Mouse (Mus musculus): ENCODE data around the gene Wnt1.
"Not testable (repeated sequence)": the region's sequence is repeated elsewhere in the genome, so short reads cannot be mapped to it uniquely, and the experiment has no call there.

Wnt1 gene

DNA sequence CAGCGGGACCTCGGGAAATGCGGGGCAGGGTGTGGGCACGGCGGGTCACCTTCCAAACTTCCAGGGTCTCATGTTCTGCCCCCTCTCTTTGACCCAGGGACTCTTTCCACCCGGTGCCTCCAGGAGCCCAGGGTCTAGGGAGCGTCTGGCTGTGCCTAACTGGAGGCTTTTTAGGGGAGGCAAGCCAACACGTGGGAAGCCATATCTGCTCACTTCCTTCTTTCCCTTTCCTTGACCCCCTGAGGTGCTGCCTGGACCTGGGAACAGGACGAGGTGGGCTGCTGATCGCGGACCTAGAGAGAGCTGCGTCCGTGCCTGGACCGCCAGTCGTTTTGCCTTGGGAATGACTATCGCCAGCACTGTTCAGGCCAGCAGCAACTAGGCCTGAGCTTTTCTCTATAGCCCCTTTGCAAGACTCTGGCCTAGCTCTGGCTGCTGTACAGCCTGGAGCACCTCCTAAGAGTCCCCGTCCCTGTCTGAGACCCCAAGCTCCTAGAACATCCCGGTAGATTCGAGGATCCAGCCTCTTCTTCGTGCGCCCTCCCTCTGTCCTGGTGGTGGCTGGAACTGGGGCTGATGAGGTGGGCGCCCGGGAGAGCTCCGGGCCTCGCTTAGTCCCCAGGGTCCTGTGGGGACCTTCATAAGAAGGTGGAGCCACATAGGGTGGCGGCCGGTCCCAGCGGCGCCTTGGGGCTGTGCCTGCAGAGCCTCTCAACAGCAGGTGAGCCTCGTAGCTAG is 16.6 kb downstream of the Wnt1 start:
- no peak for DNase-seq (ENCODE audit: low read depth, low spot score)

DNA sequence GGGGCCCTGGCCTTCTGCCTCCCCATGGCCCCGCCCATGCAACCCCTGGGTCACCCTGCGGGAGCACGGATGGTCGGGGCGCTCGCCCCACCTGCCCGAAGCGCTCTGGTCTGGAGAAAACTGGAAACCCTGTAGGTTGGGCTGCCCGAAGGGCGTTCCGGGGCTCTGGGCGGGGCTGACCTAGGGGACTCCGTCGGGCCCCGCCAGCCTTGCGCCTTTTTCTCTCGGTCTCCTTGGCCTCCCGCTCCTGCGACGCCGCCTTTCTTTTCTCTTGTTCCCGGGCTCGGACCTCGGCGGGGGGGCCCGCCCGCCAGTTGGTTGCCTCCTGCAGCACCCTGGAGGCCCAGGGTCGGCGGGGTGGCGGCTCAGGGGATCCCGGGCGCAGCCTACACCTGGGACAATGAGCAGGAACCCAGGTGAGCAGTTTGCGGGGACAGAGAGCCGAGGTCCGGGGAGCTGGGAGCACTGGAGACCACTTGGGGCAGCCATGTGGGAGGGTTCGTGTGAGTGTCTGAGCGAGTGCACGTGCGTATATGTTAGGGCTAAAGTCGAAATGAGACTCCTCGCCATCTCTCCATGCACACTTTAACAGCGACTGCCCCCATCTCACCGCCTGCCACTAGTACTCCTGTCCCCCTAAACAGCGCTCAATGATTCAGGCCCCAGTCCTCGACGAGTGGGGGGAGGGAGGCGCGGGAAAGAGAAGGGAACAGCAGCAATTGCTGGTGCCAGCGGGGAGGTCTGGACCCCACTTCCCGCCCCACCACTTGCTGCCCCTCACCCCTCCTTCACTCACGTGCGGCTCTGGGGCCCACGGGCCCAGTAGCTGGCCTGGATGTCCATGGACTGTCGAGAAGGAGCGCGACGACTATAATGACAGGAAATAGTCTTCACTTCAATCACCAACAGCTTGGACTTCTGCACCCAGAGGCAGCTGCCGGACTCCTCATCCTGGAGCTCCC is 17.4 kb downstream of the Wnt1 start:
- no peak for DNase-seq (ENCODE audit: low read depth, low spot score)

DNA sequence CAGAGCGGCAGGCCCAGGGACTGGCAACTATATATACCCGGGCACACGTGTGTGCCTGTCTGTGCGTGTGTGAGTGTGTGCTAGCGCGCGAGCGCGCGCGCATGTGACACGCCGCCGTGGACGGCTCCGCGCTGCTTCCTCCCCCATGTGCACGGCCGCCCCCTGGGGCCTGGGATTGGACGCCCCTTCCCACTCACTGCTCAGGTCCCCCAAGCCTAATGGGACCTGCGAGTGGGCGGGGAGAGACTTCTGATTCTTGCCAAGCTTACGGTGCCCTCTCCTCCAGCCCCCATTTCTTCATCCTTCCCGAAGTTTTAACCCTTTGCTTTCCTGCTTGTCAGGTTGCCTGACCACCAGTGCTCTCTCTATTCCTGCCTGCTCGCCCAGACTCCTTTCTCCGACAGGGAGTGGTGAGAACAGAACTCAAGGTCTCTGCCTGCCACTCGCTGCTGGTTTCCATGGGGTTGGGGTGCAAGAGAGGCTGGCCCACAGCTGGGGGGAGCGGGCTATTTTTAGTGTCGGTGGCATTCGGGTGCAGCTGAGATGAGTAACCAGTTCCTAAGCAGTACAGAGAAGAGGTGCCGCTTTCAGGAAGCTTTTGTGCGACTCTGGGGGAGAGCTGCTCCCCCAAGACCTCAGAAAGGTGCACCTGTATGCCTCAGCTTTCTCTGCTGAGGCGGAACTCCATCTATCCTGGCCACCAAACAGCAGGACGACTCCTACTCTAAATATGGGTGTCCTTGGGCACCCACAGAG is 18.4 kb downstream of the Wnt1 start:
- no peak for DNase-seq (ENCODE audit: low read depth, low spot score)

DNA sequence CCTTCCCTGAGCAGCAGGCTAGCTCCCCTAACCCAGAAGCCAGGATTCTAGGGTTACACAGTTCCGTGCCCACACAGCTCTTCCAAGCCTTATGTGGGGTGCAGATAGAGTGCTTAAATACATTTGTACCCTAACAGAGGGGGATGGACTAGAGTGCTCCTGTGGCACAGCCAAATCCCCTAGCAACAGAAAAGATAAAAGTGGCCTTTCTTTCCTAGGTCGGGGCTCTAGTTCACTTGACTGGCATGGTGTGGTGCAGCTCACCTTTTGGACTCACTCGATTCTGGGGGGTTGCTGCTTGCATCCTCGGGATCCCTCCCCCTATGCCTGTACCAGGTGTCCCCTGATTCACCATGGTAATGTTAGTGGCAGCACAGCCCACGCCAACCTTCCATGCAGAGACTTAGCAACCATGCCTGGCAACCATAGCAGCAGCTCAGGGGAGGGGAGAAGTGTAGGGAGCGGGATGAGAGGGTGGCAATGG is 19.0 kb downstream of the Wnt1 start:
- DNase-seq (ENCODE audit: low read depth, low spot score): no peak

DNA sequence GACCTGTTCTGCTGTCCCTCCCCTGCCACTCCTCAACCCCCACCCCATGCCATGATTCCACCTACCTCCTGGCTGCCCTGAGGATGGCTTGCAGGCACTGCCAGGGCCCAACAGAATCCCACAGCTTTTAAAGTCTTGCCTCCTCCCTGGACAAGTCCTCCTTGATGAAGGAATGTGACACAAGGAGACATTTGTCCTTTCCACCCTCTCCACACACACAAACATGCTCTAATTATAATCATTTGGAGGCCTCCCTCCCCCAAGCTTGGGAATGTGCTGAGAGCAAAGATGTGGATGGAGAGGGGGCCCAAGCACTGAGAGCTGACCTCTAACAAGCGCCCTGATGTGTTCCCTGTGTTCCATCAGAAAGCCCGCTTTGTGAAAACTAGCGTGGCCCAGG is 19.7 kb downstream of the Wnt1 start, which contains the start of gene Ddn:
Gene Ddn, minus strand, starts transcription at position 101 of the 400 bp plus-strand sequence.
- no peak for DNase-seq (ENCODE audit: low read depth, low spot score)

DNA sequence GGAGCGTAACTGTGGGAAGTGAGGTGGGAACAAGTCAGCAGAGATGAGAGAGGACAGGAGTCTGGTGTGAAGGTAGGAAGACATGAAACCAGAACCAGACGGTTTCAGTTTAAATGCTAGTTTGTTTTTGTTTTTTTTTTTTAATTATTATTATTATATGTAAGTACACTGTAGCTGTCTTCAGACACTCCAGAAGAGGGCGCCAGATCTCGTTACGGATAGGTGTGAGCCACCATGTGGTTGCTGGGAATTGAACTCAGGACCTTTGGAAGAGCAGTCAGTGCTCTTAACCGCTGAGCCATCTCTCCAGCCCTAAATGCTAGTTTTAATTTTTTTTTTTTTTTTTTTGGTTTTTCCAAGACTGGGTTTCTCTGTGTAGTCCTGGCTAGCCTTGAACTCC is 20.6 kb downstream of the Wnt1 start:
- not testable (repeated sequence) for DNase-seq (ENCODE audit: low read depth, low spot score)

DNA sequence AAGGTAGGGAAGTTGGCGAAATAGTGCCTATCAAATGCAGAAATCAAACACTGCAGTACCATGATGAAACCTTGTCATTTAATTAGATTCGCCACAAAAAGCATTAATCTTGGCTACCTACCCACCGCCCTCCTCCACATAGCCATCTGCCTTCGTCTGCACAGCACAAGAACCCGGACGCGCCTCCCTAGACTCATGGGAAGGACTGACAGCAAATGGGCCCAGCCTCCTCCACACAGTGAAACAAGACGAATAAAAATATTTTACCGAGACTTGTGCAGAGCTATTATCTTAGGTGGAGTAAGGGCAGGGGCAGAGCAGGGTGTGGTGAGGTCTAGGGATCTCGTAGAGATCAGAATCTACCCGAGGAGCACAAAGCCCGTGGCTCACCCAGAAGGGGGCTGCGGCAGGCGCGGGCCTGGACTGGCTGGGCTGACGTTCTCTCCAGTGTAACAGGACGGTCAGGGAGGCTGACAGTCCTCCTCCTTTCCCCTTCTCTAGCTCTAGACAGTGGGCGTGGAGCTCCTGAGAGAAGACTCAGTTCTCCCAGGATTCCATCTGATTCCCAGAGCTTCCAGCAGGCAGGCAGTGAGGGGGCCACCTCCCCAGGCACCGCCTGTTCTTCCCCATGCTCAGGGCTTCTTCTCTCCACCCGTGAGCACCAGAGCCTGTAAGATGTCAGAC is 23.2 kb downstream of the Wnt1 start:
- no peak for DNase-seq (ENCODE audit: low read depth, low spot score)

DNA sequence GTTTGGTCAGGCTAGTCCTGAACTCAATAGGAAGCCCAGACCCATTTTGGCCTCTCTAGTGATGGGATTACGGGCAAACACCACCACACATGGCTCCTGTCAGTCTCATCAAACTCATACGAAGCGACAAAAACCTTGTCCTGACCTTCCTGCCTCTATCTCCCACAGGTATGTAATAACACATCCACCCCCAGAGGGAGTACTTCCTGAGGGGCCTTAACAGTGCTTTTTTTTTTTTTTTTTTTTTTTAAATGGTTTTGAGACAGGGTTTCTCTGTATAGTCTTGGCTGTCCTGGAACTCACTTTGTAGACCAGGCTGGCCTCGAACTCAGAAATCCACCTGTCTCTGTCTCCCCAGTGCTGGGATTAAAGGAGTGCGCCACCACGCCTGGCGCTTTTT is 28.5 kb downstream of the Wnt1 start:
- DNase-seq (ENCODE audit: low read depth, low spot score): no peak

DNA sequence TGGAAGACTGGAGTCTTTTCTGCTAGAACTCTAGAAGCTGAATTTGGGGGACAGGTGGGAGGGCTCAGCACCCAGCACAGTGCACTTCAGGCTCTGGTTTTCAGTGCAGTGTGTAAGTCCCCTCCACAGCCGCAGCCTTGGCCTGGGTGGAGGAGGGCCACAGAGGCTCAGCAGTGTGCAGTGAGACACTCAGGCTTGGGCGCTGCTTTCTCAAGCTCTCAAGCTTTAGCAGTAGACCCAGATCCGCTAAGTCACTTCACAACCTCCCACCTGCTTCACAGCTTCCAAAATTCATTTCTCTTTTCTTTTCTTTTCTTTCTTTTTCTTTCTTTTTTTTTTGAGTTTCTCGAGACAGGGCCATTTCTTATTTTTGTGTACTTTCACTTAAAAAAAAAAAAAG is 31.3 kb downstream of the Wnt1 start:
- DNase-seq (ENCODE audit: low read depth, low spot score): no peak

DNA sequence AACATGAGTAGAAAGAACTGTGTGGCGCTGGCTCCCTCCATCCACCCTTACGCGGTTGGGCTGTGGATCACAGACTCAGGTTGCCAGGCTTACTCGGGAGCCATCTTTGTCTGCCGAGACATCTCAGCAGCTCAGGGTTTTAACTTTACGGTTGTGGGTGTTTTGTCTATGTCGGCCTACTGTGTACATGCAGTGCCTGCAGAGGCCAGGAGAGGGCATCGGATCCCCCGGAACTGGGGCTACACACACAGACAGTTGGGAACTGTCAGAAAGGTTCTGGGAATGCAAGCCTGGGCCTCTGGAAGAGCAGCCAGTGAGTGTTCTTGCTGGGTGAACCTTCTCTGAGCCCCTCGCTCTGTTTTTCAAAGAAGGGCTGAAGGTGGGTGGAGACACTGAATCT is 31.7 kb downstream of the Wnt1 start:
- no peak for DNase-seq (ENCODE audit: low read depth, low spot score)

DNA sequence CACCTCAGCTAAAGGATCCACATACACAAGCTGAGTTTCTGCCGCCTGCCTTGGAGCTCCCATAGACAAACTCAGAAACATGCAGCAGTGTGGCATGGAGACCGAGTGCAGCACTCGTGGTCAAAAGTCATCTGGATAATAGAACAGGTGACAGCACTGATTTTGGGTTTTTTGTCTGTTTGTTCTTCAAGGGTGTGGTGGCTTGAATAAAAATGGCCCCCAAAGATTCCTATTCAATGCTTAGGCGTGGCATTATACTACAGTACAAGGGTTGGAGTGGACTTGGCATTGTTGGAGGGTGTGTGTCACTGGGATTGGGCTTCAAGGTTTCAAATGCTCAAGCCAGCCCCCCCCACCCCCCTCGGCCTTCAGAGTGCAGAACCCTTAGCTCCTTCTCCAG is 32.5 kb downstream of the Wnt1 start:
- no peak for DNase-seq (ENCODE audit: low read depth, low spot score)

DNA sequence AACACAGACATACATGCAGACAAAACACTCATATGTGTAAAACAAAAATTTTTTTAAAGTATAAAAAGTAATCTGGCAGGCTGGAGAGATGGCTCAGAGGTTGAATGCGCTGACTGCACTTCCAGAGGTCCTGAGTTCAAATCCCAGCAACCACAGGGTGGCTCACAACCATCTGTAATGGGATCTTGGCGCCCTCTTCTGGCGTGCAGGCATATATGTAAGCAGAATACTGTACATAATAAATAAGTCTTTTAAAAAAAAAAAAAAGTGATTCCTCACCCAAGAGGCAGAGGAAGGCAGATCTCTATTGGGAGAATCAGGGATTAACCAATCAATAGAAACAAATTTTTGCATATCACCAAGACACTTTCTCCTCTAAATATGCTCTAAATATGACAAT is 33.8 kb downstream of the Wnt1 start:
- no peak for DNase-seq (ENCODE audit: low read depth, low spot score)

DNA sequence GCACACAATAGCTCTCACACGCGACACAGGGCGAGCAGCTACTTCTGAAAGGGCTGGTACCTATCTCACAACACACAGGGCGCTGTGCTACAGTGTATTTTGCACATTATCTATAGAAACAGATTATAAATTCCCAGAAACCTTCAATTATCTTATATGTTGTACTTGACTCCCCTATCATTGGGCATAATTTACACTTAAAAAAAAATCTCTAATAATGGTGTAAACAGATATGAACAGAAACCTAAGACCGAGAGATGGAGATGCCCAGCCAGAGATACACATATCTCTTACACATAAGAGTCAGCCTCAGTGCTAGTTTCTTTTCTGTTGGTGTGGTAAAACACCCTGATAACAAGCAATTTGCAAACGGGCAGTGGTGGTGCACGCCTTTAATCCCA is 38.0 kb downstream of the Wnt1 start:
- DNase-seq (ENCODE audit: low read depth, low spot score): peak; percentile 48

DNA sequence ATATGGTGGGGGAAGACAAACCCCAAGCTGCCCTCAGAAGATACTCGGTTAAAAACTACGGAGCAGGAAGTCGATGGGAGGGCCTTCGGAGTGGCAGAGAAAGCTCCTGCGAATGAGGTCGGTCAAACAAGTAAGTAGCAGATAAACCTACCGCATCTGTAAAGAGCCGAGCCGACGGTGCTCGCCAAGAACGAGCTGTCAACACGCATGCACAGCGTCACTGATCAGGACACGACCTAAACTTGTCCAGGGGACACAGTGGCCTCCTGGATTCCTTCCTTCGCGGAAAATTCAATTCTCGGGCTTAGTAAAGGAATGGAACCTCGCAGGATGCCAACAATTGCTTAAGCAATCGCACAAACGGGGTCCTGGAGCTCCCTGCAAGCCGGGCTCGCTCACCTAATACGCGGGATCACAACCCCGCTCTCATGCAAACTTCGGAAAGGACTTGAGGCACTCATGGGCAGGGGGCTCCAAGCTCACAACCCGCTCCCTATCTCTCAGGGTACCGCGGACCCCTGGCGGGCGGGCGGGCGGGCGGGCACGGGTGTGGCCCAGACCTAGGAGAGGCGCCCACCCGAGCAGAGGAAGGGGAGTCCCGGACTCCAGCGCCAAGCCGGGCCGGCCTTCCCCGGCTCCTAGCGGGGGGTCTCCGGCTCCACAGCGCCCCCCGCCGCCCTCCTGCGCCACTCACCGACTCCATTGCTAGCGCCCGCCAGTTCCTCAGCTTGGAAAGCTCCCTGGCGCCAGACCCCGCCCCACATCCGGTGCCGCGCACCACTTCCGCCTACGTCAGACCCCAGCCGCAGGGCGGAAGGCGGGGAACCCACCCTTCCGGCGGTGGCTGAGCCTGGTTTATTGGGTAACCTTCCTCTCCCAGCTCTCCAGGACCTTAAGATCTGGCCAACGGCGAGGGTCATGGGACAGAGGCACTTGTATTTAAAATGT is 41.4 kb downstream of the Wnt1 start, which contains the start of gene Prkag1:
Gene Prkag1, minus strand, starts transcription at position 786 of the 948 bp plus-strand sequence.
- DNase-seq (ENCODE audit: low read depth, low spot score): peak; percentile 81

DNA sequence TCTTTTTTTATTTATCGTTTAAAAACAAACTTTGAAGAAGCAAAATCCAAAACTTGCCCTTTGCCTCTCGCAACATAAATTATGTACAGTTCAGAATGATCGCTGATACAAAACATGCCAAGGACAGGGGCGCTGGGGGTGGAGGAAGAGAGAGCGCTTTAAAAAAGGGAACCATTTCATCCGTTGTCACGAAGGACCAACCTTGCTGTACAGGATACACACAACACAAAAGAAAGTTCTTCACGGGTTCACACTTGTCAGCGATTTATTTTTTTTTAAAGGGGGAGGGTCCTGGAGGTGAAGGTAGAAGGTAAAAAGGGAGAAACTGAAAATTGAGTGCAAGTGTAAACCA is 42.0 kb downstream of the Wnt1 start:
- DNase-seq (ENCODE audit: low read depth, low spot score): no peak

DNA sequence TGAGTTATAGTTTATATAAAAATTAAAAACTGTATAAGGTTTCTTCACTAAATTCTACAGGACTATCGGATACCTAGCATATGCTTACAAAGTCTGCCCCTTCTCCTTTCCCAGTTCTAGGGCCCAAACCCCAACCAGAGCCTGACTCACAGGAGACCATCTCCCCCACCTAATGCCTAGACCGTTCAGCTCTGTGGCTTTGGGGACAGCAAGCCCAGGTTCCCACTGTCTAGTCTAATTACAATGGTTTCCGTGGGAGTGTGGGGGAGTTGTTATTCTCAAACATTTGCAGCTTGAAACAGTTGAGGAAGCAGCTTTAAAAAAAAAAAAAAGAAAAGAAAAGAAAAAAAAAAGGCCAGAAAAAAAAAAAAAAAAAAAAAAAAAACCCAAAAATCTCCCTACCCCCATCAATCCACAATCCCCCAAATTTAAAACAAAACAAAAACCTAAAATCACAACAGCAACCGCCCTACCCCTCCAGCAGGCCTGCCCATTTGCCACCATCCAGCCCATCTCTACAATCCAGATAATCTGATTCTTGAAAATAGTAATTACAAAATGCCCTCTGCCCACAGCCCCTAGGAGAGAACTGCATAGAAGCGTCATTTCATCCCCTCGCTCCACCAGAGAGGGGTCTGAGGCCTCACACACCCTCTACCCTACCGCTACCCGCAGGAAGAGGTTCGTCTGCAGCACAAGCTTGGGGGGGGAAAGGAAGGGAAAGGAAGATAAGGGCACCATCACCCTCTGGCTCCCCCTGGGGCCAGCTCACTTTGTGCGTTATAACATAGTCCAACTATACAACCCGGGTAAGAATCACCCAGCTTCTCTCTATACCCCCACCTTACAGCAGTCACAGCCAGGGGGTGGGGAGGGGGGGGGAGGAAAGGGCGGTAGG is 42.8 kb downstream of the Wnt1 start:
- DNase-seq (ENCODE audit: low read depth, low spot score): no peak

DNA sequence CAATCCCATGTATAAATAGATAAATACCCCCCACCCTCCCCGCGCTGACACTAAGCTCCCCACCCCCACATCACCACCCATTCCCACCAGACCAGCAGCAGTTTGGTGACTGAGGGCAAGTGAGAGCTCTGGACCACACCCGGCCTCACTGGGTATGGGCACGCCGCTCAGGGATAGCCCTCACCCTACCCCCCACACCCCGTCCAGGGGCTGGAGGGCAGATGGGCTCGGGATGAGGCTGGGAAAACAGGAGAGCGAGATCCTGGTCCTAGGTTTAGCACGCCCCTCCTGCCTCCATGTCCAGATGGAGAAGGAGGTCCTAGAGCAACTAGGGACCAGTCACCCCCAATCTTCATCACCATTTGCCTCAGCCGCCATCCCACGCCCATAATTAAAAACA is 43.6 kb downstream of the Wnt1 start:
- no peak for DNase-seq (ENCODE audit: low read depth, low spot score)

DNA sequence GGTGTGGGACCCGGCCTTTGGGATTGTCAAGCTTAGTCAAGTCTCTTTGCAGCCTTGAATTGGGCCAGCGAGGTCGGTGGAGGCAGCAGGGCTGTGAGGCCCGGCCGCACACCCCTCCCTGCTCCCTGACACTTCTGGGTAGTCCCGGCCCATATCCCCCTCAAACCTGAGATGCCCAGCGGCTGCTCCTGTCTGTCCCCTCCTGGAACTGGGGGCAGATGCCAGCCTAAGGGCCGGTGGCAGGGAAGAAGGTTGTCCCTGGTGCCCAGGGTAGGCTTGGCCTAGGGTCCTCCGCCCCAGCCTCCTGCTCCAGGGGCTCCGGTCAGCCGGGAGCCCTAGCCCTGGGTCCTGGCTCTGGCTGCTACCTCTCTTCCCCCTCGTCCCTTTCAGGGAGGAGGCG is 44.4 kb downstream of the Wnt1 start:
- no peak for DNase-seq (ENCODE audit: low read depth, low spot score)

DNA sequence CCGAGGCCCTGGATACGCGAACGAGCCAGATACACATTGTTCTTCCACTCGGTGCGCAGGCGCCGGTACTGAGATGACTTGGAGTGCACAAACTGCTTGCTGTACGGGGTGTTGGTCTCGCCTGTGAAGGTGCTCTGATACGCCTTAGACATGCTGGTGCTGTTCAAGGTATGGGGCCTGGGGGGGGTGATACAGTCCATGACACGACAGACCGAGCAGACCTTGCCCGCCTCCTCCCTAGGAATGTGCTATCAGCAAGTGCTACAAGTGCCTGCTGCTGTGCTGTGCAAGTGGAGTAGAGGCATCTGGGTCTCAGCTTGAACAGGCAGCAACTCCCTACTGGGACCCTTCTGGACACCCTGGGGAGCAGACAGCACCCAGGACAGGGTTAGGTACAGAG is 45.6 kb downstream of the Wnt1 start:
- no peak for DNase-seq (ENCODE audit: low read depth, low spot score)
